Mouse (Mus musculus): Measurements from ENCODE around the gene Gigyf1.

The Gigyf1 gene

GRCm38 (mm10) chr5:137513951-137514721 lies 4.2 kb upstream of the Gigyf1 start:
- DNase-seq (ENCODE audit: low read depth in 2 of 2, low spot score in 2 of 2), result no peak

GRCm38 (mm10) chr5:137514811-137515210 lies 3.5 kb upstream of the Gigyf1 start:
- DNase-seq (ENCODE audit: low read depth in 2 of 2, low spot score in 2 of 2), result no peak

GRCm38 (mm10) chr5:137519691-137520550 lies 1.6 kb downstream of the Gigyf1 start:
- DNase-seq (ENCODE audit: low read depth in 2 of 2, low spot score in 2 of 2), result no peak

- DNase-seq (ENCODE audit: low read depth in 2 of 2, low spot score in 2 of 2), result no peak
Observed at GRCm38 (mm10) chr5:137521861-137522260, 3.5 kb downstream of the Gigyf1 start.

- DNase-seq (ENCODE audit: low read depth in 2 of 2, low spot score in 2 of 2), result no peak
Observed at GRCm38 (mm10) chr5:137522711-137523110, 4.4 kb downstream of the Gigyf1 start.

- no peak for DNase-seq (ENCODE audit: low read depth in 2 of 2, low spot score in 2 of 2)
Observed at GRCm38 (mm10) chr5:137523396-137524250, 5.3 kb downstream of the Gigyf1 start.

GRCm38 (mm10) chr5:137524251-137524515 lies 5.8 kb downstream of the Gigyf1 start:
- no peak for DNase-seq (ENCODE audit: low read depth in 2 of 2, low spot score in 2 of 2)

GRCm38 (mm10) chr5:137524671-137525070 lies 6.3 kb downstream of the Gigyf1 start:
- DNase-seq (ENCODE audit: low read depth in 2 of 2, low spot score in 2 of 2), result no peak

- no peak for DNase-seq (ENCODE audit: low read depth in 2 of 2, low spot score in 2 of 2)
Observed at GRCm38 (mm10) chr5:137525511-137525910, 7.2 kb downstream of the Gigyf1 start.

GRCm38 (mm10) chr5:137526192-137526936 lies 8.0 kb downstream of the Gigyf1 start:
- DNase-seq (ENCODE audit: low read depth in 2 of 2, low spot score in 2 of 2), result no peak

- DNase-seq (ENCODE audit: low read depth in 2 of 2, low spot score in 2 of 2), result no peak
Observed at GRCm38 (mm10) chr5:137527413-137527812, 9.1 kb downstream of the Gigyf1 start.

- DNase-seq (ENCODE audit: low read depth in 2 of 2, low spot score in 2 of 2), result no peak
Observed at GRCm38 (mm10) chr5:137528247-137528968, 10.1 kb downstream of the Gigyf1 start.

GRCm38 (mm10) chr5:137529221-137529995 lies 11.1 kb downstream of the Gigyf1 start:
- DNase-seq (ENCODE audit: low read depth in 2 of 2, low spot score in 2 of 2), result no peak

- DNase-seq (ENCODE audit: low read depth in 2 of 2, low spot score in 2 of 2), result no peak
Observed at GRCm38 (mm10) chr5:137530075-137530474, 11.7 kb downstream of the Gigyf1 start.

GRCm38 (mm10) chr5:137530588-137531413 lies 12.5 kb downstream of the Gigyf1 start:
- DNase-seq (ENCODE audit: low read depth in 2 of 2, low spot score in 2 of 2), result peak; percentile 47 to 51

GRCm38 (mm10) chr5:137531414-137532130 lies 13.2 kb downstream of the Gigyf1 start:
- peak in 1 of 2 experiments; percentile 42 for DNase-seq (ENCODE audit: low read depth in 2 of 2, low spot score in 2 of 2)

GRCm38 (mm10) chr5:137532131-137532807 lies 13.9 kb downstream of the Gigyf1 start:
- DNase-seq (ENCODE audit: low read depth in 2 of 2, low spot score in 2 of 2), result no peak
